Mouse (Mus musculus): ENCODE measurements around the gene Rfng.

GRCm38 (mm10) chr11:120819556-120819955, 35.5 kb upstream of the Rfng start:
- no peak for TF ChIP-seq CTCF (conservative IDR thresholded peaks at IDR 0.05; ENCODE audit: low read length)
- TF ChIP-seq NANOG (IDR thresholded peaks at IDR 0.05; ENCODE audit: borderline replicate concordance, low read length) = no peak
- no peak for TF ChIP-seq POU5F1 (IDR thresholded peaks at IDR 0.05; ENCODE audit: borderline replicate concordance, low read length)
